Mouse (Mus musculus): ENCODE data around the gene Tmem260.

The Tmem260 gene

DNA sequence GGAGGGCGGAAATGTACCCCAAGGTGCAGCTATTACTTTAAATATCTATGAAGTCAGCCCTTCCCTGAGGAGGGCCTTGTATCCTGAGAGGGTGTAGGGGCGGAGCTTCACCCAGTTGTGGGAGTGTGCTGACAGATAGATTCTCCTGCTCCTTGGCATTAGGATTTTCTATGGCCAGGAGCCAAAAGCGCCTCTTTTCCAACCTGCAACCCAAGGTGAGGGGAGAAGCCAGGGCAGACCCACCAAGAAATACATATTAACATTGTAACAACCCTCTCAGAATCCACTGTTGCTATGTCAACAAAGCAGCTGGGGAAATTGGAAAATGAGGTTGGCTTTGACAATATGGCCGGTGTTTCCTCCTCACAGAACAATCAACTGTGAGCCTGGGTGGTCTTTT is 107.3 kb downstream of the Tmem260 start:
- DNase-seq (ENCODE audit: low read depth, low spot score): peak; percentile 45

DNA sequence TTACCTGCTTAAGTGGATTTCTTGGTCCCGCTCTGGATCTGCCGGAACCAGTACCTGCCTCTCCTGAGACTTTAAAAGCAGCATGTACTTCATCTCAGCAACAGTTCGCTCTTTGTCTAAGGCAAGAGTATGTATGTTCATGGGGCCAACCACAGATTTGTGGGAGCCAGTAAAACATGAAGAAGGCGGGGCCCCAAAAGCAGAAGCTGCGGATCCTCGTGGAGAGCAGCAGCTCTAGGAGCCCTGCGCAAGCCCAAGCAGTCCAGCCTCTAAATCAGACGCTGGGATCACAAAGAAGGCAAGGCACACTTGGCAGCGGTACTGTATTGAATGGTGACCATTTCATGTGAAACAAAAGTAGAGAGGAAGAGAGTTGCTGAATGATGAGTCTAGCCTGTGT is 107.8 kb downstream of the Tmem260 start:
- no peak for DNase-seq (ENCODE audit: low read depth, low spot score)

DNA sequence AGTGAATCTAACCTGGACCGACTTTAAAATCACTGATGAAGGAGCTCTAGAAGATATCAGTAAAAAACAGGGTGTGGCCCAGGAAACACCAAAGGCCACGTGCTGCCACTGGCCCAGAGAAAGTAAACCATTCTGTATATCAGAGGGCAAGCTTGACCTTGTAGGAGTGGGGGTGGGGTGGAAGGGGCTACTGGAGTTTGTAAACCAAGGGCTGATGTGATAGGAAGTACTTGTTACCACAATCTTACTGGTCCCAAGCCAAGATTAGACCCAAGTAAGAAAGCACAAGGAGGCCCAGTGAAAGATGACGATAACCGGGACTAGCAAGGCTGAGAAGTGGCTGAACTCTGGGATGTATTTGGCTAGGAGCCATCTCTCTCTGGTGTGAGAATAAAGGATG is 113.1 kb downstream of the Tmem260 start:
- DNase-seq (ENCODE audit: low read depth, low spot score): no peak

DNA sequence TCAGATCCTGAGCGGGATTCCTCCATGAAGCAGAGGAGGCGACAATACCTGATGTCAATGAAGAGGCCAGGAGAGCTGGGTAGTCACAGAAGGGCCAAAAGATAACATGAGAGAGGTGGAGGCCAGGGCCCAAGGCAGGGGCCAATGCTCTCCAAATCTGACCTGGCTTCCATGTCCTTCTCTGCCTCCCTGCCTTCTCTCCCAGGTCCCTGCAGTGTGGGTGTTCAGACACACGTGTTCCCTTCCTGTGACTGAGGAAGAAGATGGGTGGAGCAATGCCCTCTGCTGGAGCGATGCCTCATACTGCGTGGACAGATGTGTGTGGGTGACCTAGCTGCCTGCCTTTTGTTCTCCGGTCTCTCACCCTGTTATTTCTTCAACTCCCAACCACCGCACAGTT is 113.8 kb downstream of the Tmem260 start:
- DNase-seq (ENCODE audit: low read depth, low spot score): no peak

DNA sequence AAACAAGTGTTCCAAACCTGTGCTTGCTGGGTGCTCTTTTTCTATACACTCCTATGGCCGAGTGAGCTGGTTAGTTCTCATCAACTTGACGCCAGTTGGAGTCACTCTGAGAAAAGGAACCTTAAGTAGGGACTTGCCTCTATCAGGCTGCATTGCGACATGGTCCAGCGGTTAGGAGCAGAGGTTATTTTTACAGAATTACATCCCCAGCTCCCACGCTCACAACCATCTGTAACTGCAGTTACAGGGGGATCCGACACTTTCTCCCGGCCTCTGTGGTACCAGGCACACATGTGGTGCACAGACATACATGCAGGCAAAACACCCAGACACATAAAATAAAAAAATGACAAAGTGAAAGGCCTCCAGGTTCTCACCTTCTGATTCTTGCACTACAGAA is 120.7 kb downstream of the Tmem260 start:
- DNase-seq (ENCODE audit: low read depth, low spot score): no peak
